Mouse (Mus musculus) ZHBTc4 (cell line): ENCODE measurements around the gene Ankdd1b.
A peak's percentile ranks its signal among the peaks of the same experiment; 100 is the strongest.

Experiments used
- DNase-seq: peaks from one replicate; pipeline ENCODE4 v3.0.0-alpha.2; 2011; ENCODE audit warnings: low read depth, low spot score

Ankdd1b gene

DNA sequence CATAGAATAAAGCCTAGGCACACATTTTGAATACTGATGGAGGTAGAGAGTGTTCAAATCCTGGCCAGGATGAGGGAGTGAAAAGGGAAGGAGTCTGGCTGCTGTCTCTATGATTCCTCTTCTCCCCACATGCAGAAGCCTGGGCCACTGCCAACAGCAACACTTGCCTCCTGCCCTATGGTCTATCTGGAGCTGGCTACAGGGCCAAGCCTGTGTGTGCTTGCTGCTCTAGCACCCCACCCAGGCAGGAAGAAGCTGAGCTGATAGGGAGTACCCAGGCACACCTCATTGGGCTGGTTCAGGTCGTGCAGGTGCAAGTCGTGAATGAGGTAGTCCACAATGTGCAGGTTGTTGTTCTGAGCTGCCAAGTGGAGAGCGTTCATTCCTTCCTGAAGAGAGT lies 16.7 kb downstream of the Ankdd1b start:
- DNase-seq, result no peak

DNA sequence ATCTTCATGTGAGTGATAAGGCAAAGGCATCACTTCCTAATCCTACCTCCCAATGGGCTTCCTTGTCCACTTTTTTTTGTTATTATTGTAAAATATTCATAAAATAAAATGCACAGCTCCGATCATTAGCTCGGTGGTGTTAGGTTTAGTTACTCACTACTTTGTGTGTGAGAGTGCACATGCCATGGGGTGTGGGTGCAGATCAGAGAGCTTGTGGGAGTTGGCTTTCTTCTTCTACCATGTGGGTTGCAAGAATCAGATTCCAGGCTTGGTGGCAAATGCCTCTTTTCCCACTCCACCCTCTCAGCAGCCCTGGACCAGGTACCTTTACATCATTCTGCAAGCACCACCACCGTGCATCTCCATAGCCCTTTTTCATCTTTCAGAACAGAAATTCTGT lies 18.4 kb downstream of the Ankdd1b start:
- no peak for DNase-seq

DNA sequence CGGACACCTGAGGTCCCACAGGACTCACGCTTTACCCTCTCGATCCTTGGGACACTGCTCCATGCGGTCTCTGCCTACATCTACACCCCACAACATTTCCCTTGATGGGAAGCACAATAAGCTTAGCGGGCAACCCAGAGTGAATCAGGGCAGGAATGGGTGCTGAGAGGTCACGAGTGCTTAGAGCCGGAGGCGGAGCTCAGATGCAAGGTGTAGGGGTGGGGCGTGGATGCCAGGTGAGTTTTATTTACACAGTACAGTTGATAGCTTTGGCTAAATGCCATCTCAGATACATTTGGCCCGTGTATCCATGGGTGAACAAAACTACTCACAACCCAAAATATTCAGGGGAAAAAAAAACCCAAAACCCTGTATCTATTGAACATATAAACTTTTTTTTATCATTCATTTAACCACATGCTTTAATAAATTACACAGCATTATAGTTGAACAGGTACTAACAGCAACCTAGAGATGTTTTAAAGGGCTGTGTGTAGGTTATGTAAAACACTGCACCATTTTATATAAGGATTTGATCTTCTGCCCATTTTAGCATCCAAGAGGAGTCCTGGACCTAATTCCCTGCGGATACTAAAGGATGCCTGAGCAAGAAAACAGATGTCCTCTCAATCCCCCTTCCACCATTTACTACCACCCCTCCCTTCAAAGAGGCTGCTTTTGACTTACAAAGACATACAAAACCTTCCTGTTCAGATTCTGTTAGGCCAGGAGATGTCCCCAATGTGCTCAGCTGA lies 19.4 kb downstream of the Ankdd1b start:
- DNase-seq, result no peak

DNA sequence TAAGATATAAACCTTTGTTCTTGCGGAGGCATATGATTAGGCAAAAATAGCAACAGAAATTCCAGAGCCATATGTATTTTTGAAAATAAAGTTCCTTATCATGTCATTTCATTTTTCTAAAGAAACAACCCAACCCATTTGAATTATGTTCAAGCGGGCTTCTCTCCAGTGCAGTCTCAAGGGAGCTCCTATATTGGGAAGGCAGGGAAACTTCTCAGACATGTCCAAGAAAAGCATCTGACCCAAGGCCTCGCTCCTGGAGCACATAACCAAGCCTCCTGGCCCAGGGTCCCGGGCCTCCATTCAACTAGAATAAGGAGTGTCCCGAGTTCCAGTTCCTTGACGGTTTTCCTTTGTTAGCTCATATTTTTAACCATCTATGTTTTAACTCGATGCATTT lies 20.1 kb downstream of the Ankdd1b start:
- no peak for DNase-seq

DNA sequence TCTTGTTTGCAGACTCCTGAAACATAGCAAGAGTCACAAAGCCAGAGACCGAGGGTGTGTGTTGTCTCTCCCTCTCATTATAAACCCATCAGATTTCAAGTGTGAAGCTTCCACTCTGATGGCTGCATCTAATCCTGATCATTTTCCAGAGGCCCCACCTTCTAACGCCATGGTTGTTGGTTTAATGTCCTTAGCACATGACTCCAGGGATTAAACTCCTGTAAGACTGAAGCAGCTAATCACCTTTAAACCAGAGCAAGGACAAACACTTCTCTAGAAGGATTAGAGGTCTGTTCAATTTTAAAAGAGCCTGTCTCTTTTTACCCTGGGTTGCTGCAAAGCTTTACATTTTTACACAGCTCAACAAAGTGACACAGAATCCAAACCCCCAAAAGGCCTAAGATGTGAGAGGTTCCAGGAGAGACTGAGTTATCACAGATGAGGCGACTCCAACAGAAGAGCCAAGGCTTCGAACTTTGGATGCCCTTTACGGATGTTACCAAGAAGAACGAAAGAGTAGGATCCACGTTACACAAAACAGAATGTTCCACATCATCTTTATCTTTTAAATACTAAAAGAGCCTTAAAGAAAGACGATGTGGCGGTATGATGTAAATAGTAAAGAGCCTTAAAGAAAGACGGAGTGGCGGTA lies 20.7 kb downstream of the Ankdd1b start:
- DNase-seq, result no peak

DNA sequence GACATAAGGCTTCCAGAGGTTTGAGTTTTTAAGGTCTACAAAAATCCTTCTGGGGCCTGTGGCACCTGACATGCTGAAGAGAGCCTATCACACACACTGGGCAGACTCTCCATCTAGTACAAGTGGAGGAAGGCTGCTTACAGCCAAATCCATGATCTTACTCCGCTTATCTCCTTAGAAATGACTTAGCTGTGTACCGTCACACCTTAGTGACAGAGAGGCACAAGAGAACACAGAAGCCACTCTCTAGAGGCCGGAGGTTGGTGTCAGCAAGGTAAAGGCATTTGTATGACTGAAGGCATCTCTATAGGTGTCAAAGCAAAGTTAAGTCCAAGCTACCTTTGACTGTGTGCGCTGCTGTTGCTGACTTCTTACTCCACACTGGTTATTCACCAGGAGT lies 30.6 kb downstream of the Ankdd1b start:
- DNase-seq, result peak; percentile 23

DNA sequence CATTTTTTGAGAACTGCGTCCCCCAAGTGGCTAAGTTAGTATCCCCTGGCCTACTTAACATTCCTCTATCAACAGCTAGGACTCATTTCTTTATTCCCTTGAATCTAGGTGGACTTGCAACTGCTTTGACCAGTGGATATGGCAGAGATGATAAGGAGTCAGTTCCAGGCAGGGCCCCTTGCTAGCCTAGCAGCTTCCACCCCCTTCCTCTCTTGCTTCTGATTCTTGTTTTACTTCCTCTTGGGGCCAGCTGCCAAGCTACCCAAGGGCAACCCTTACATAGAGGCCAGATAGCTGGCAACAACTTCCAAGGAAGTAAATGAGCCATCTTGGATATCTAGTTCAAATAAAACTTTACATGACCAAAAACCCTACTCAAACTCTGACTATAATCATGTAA lies 34.1 kb downstream of the Ankdd1b start:
- no peak for DNase-seq

DNA sequence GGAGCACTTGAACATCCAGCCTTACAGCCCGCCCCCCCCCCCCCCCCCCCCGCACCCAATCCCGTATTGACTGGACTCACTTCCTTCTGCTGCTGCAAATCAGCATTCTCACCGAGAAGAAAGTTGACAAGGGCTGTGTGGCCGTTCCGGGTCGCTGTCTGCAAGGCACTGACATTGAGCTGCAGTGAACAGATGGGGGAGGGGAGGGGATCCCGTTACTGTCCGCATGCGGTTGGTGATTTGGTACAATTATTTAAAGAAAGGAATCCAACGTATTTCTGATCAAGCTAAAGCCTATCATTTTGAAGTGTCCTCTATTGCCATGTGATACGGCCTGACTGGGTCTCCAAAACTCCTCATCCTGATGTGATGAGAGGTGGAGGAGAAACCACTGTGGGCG lies 35.2 kb downstream of the Ankdd1b start:
- no peak for DNase-seq

DNA sequence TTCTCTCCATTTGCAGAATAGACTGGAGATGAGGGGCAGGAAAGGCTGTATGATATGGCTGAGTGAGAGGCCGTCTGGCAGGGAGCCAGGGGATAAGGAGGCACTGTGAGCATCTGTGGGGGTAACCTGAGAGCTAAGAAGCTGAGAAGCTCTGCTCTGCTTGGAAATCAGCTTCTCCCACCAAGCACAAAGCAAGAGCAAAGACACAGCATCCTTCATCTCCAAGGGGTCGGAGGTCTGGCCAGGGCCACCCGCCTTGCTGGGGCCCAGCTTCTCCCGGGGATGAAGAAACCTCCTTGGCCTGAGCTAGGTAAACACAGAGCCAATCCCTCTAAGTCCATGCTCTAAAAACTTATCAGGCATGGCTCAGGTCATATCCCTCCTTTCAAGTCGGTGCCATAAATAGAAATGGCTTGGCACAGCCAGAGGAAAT lies 36.1 kb downstream of the Ankdd1b start:
- DNase-seq, result no peak

DNA sequence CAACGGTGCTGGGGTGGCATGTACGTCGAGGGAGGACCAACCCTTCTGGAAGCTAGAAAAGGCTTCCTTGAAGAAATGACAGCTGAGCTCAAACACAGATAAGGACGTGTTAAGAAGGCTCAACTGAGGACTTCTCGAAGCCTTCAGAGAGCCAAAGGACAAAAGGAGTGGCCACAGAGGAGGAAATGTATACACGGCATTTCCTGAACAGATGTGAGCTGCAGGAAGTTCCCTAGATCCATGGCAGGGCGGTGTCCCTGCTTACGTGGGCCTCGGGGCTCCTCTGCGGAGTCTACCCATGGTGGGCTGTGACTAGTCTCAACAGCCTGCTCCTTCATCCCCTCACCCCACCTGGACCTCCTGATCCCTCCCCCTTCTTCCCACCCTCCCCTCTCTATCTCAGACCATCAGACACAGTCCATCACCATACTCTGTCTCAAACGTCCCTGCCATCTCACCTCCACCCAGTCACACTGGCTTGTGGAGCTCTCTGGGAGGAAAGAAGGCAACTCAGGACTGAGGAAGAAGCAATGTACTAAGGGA lies 37.3 kb downstream of the Ankdd1b start:
- no peak for DNase-seq

DNA sequence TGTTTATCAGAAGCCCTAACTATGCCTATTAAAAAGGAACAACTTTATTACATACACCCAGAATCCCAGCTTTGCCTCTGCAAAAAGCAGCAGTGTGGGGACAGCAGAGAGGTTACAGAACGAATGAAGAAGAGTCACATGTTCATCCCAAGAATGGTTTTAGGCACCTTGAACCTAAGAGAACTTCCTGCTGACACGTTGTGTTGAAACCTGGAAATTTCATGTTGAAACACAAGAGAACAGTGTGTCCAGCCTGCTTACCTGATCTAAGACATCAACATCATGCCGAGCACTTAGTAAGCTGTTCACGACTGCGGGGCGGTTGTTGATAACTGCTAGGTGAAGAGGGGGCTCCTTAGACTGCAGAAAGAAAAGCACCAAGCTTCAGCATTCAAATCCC lies 38.0 kb downstream of the Ankdd1b start:
- DNase-seq, result no peak

DNA sequence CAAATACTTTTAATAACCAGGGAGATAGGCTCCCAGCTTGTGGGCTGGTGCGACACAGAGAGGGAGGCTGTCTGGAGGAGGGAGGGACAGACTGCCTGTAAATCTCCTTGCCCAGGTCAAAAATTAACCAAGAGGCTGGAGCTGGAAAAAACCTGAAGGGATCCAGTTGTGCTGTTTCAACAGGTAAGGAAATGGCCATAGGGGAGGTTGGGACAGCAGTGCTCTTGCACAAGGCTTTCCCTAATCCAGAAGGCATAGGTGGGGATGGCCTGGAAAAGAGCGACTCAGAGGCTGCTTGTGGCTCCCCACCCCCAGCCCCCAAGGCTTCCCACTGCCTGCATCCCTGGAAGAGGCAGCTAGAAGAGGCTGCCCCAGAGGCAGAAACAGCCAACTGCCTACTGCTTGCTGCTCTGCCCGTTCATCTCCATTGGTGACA lies 38.6 kb downstream of the Ankdd1b start:
- no peak for DNase-seq

DNA sequence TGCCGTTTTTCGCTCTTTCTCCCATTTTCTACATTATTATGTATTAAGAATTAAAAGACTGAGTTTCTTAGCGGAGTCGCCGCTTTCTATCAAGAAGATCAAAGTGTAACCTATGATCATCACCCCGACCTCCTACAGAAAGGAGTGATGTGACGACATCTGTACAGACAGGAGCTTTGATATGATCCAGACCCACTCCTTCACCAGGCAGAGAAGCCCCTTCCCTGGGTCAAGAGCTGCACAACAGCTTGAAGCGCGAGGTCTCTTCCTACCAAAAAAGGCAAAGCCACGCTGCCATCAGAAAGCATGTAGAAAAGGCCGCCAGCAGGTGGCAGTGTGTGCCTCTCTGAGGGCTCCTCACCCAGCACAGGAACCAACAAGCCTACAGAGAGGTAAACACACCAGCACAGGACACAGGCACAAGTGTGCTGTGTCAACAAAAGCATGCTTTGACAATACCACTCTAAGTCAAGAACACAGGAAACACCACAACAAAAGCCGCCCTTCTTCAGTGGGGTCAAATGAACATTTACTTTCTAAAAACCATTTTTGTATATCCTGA lies 39.3 kb downstream of the Ankdd1b start:
- peak; percentile 87 for DNase-seq

DNA sequence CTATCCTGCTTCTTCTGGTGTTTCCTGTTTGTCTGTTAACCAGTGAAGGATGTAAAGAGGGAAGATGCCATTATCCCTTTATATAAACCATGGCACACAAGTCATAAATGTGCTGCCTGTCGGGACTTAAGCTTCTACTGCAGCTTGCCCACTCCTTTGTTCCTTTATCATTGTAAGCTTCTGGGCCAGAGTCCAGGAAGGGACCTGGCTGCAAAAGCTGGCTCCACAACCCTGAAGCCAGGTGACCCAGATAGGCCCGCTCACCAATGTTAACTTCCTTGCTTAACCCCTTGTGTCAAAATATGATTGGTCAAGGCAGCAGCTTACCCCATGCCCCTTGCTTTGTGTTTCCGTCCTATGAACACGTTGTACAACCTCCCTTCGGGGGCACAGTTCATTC lies 42.5 kb downstream of the Ankdd1b start:
- DNase-seq, result no peak

DNA sequence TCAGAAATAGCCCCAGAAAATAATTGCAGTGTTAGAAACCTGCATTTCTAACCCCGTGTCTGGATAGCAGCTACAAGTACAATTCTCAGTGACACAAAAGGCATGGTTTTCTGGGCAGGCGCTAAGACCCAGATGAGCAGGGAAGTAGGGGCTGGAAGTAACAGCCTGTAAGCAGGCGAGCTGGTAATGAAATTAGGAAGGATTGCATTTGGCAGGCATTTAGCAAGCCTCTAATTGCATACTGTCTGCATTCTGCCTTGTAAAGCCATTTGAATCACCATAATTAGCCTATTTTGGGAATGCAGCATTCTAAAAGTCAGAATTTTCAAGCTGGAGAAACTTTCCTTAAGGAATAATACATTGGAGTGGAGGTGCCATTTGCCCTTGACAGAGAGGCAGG lies 45.0 kb downstream of the Ankdd1b start:
- no peak for DNase-seq

DNA sequence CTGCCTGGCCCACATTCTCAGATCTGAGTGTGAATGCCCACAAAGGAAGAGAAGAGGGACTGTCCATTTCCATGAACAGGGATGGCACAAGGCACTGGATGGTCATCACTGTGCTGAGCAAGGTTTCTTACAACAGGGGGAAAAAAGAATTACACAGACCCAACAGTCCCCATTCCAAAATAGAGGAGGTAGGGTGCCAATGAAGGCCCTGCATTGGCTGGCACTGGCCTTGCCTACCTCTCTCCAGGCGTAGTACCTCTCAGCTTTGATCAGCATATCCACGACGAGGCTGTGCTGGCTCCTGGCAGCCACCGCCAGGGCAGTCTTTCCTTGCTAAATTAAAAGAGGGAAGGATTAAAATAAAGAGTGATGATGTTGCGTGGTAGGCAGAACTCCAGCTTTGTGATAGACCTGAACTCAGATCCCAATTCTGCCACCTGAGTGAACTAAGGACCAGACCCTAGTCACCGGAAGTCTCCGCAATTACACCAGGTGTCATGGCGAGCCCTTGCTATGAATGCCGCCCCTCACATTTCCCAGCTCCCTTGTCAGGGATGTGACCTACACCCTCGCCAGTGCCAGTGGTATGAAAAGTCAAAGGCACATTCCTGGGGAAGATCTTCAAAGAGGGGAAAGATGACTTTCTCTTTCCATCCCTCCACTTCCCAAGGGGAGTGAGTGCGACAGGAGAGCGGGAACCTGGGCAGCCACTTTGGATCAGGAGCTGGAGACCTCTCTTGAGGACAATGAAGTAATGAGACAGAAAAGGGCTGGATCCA lies 46.3 kb downstream of the Ankdd1b start:
- DNase-seq, result no peak

DNA sequence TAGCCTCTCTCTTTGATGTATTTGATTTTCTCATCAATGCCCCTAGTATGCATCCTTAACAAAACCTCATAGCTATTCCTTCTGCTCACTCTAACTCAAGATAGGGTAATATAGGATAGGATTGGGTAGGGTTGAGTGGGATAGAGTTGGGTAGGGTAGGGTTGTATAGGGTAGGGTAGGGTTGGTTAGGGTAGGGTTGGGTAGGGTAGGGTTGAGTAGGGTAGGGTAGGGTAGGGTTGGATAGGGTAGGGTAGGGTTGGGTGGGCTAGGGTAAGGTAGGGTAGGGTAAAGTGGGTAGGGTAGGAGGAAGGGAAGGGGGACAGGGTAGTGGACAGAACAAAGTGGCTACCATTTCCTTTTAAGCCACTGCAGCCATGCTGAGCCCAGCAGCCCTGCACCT lies 49.8 kb downstream of the Ankdd1b start:
- no peak for DNase-seq

DNA sequence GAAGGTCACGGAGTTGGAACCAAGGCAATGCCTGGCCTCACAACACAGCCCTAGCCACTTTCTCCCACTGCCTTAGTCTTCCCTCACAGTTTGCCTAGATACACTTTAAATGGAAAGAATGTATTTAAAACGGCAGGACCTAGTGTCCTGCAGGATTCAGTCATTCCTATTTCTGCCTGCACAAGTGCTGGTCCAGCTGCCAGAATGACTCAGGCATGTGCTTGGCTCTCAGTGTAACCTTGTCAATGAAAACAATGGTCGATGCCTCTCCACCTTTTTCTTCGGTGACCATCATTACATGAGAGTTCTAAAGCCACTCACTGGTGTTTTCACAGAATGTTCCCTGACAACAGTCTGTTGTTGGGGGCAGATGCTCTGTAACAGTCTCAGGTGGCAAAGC lies 52.5 kb downstream of the Ankdd1b start:
- DNase-seq, result no peak

DNA sequence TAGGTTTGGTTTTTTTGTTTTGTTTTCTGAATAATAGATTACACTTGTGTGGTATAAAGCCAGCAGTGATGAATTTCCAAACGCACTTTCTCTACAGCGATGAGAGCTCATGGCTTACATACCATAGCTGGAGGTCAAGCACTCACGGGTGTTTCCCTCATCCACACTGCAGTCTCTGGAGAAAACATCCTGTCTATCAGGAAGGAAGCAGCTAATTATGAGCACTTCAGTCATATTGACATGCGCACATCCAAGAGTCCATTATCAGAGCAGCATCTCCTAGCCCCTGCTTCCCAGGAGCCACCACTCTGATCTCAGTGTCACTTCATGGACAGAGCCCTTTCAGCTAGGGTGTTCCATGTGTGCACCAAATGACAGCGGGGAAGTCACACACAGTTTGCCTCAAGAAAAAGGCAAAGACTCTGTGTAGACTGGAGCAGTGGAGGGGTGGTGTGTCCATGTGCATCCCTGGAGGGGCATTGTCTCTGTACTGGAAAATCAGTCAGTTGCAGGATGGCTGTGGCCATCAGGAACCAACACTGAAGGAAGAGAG lies 53.7 kb downstream of the Ankdd1b start:
- no peak for DNase-seq

DNA sequence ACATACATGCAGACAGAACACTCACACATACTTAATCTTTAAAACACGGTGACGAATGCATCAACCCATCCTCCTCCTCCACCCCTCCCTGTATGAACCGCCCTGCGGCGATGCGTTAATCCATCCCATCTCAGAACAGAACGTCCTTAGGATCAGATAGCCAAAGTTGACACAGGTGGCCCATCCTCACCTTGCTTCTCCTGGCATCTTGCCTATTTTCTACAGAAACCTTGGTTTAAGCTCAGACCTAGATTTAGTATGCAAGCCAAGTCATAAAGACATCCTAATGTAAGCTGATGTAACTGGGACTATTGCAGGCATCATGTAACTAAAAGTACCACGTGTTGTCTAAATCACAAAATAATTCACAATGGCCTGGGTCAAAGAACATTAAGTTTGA lies 54.6 kb downstream of the Ankdd1b start:
- no peak for DNase-seq

DNA sequence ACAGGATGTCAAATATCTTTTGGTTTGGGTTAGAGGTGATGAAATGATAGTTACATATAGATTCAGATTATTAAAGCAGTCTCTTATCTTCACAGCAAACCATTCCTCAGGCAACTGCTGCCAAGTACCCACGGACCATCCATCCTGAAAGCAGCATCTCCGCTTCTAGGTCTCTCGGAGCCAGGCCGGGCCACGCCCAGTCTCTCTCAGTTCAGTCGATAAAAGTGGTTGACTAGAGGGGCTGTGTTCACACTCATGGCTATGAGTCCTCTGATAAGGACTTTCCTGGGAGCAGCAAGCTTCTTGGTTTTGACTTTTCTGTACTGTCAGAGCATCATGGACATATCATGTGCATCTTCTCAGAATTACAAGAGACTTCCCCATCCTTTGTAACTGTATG lies 56.6 kb downstream of the Ankdd1b start:
- no peak for DNase-seq

DNA sequence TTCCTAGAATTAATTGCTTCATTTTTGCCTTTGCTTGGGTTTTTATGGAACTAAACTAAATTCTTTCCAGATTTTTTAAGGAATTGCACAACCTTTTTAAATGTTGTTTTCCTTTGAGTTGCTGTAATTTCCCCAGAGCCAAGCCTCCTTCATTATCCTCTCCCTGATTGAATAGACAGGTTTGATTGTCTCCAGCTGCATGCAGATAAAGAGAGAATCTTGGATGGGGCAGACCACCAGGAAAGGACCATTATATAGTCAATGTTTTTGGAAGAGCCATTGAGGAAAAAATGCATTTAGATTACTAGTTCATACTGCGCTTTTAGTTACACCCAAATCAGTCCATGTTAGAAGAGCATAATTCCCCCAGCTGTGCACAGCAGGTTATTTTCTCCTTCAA lies 62.2 kb downstream of the Ankdd1b start:
- DNase-seq, result no peak
